ENCODE assay signal across 14 mouse cellular contexts in genomic region chr19:55621011-55621625, GRCm38 (mm10).
DNase-seq lines count a peak whose midpoint lies in the region; ATAC-seq lines count a peak whose summit lies in the region.
"Had no signal": no experiment of that assay in that cellular context is flagged by ENCODE, and none has a peak within 500 bp of the region (broad histone marks: within the 10 kb centered on the region; RNA-seq: fewer than 3 reads in every experiment).

No protein-coding gene starts in this region.

- WGBS in heart, embryonic 11.5 days (ENCODE audit: insufficient replicate concordance) = 78% methylated on average over 12 of the region's 12 CpGs
- WGBS in limb, embryonic 10.5 days = 85% methylated on average over 12 of the region's 12 CpGs

- no peak for DNase-seq in heart, postnatal 10 days
- DNase-seq in retina, embryonic 14.5 days (ENCODE audit: low spot score) = peak; percentile 35
- DNase-seq in retina, postnatal 1 day = no peak
- peak; percentile 20 to 57 for DNase-seq in gastrocnemius, adult 8-10 months (ENCODE audit: low spot score in 2 of 2)
- DNase-seq in limb, embryonic 10.5 days (ENCODE audit: low spot score) = no peak
- no peak for DNase-seq in adrenal gland, adult 18-20 months (ENCODE audit: low spot score in 2 of 2)
- no peak for DNase-seq in spleen, adult 18-20 months
- DNase-seq: cerebellum, postnatal 25 days; thymus, postnatal 36 days had no signal

- ATAC-seq in heart, embryonic 11.5 days (replicated peaks; ENCODE audit: insufficient number of reproducible peaks, low FRiP score, low TSS enrichment) = no peak

- no peak overlapping the region for H3K4me2 ChIP-seq in heart, embryonic 11.5 days
- H3K4me2 ChIP-seq: midbrain, embryonic 12.5 days; neural tube, embryonic 15.5 days had no signal

- H3K36me3 ChIP-seq in heart, embryonic 11.5 days (ENCODE audit: control insufficient read depth, insufficient read depth, low read length) = no peaks in the 10 kb centered on the region
- no peaks in the 10 kb centered on the region for H3K36me3 ChIP-seq in limb, embryonic 10.5 days
- H3K36me3 ChIP-seq: lung, embryonic 15.5 days; midbrain, embryonic 12.5 days; neural tube, embryonic 15.5 days had no signal

- intact Hi-C loops in heart, postnatal 10 days (cut with DNase I) = no loop called here

- peak overlapping the region; percentile 15; the same call in 1 of the 2 replicates for H3K27ac ChIP-seq in heart, embryonic 11.5 days (ENCODE audit: low read depth, low read length)
- H3K27ac ChIP-seq in limb, embryonic 10.5 days = peak overlapping the region; percentile 15; the same call in 1 of the 2 replicates
- H3K27ac ChIP-seq: lung, embryonic 15.5 days; midbrain, embryonic 12.5 days; neural tube, embryonic 15.5 days had no signal

- peaks cover 7% of the 10 kb centered on the region; the same call in 1 of the 2 replicates for H3K4me1 ChIP-seq in heart, embryonic 11.5 days (ENCODE audit: control insufficient read depth, insufficient read depth, low read length)
- H3K4me1 ChIP-seq in limb, embryonic 10.5 days = peaks cover 53% of the 10 kb centered on the region

- H3K27me3 ChIP-seq in heart, embryonic 11.5 days (ENCODE audit: control insufficient read depth, insufficient read depth, low read length) = no peaks in the 10 kb centered on the region
- peaks cover 39% of the 10 kb centered on the region for H3K27me3 ChIP-seq in limb, embryonic 10.5 days (ENCODE audit: low read depth, poor library complexity, severe bottlenecking)
- H3K27me3 ChIP-seq: lung, embryonic 15.5 days had no signal

- H3K9me3 ChIP-seq in heart, embryonic 11.5 days (replicated peaks; ENCODE audit: control insufficient read depth, low read length) = no peaks in the 10 kb centered on the region
- no peaks in the 10 kb centered on the region for H3K9me3 ChIP-seq in limb, embryonic 10.5 days (replicated peaks)
- H3K9me3 ChIP-seq: lung, embryonic 15.5 days; midbrain, embryonic 12.5 days; neural tube, embryonic 15.5 days had no signal

- H3K4me3 ChIP-seq in heart, embryonic 11.5 days (ENCODE audit: low read depth, low read length) = no peak overlapping the region
- no peak overlapping the region for H3K4me3 ChIP-seq in limb, embryonic 10.5 days
- H3K4me3 ChIP-seq: erythroblast, embryonic 14.5 days; lung, embryonic 15.5 days; midbrain, embryonic 12.5 days; neural tube, embryonic 15.5 days had no signal

- no peak overlapping the region for H3K9ac ChIP-seq in heart, embryonic 11.5 days (ENCODE audit: low read depth, low read length)
- H3K9ac ChIP-seq: lung, embryonic 15.5 days; midbrain, embryonic 12.5 days; neural tube, embryonic 15.5 days had no signal

Comparison
In these comparisons a context has a peak if more than half of its experiments do, and no peak if none do; other contexts are left out.
1. DNase-seq: peak in retina, embryonic 14.5 days (single experiment) and gastrocnemius, adult 8-10 months (2 of 2); none in heart, postnatal 10 days (0 of 2), retina, postnatal 1 day (single experiment), limb, embryonic 10.5 days (single experiment), adrenal gland, adult 18-20 months (0 of 2) and spleen, adult 18-20 months (0 of 2).